Mouse (Mus musculus): ENCODE results near the gene Ror1.

Ror1 gene

GRCm38 (mm10) chr4:100165790-100166189 lies 70.2 kb downstream of the Ror1 start:
- DNase-seq (ENCODE audit: low spot score), result no peak

- no peak for DNase-seq (ENCODE audit: low spot score)
Observed at GRCm38 (mm10) chr4:100166871-100167270, 71.3 kb downstream of the Ror1 start.

- no peak for DNase-seq (ENCODE audit: low spot score)
Observed at GRCm38 (mm10) chr4:100169683-100170082, 74.1 kb downstream of the Ror1 start.

GRCm38 (mm10) chr4:100170161-100170650 lies 74.6 kb downstream of the Ror1 start:
- DNase-seq (ENCODE audit: low spot score), result no peak

- DNase-seq (ENCODE audit: low spot score), result no peak
Observed at GRCm38 (mm10) chr4:100170743-100171142, 75.2 kb downstream of the Ror1 start.

GRCm38 (mm10) chr4:100171483-100171898 lies 75.9 kb downstream of the Ror1 start:
- DNase-seq (ENCODE audit: low spot score), result no peak

GRCm38 (mm10) chr4:100175594-100175993 lies 80.0 kb downstream of the Ror1 start:
- no peak for DNase-seq (ENCODE audit: low spot score)

GRCm38 (mm10) chr4:100178316-100178715 lies 82.7 kb downstream of the Ror1 start:
- DNase-seq (ENCODE audit: low spot score), result no peak

- no peak for DNase-seq (ENCODE audit: low spot score)
Observed at GRCm38 (mm10) chr4:100181676-100182075, 86.1 kb downstream of the Ror1 start.

GRCm38 (mm10) chr4:100186781-100187180 lies 91.2 kb downstream of the Ror1 start:
- no peak for DNase-seq (ENCODE audit: low spot score)

- DNase-seq (ENCODE audit: low spot score), result no peak
Observed at GRCm38 (mm10) chr4:100187563-100188200, 92.1 kb downstream of the Ror1 start.

- no peak for DNase-seq (ENCODE audit: low spot score)
Observed at GRCm38 (mm10) chr4:100188201-100188699, 92.7 kb downstream of the Ror1 start.

GRCm38 (mm10) chr4:100191483-100191882 lies 95.9 kb downstream of the Ror1 start:
- DNase-seq (ENCODE audit: low spot score), result no peak

- no peak for DNase-seq (ENCODE audit: low spot score)
Observed at GRCm38 (mm10) chr4:100194136-100194535, 98.5 kb downstream of the Ror1 start.

GRCm38 (mm10) chr4:100196255-100196793 lies 100.7 kb downstream of the Ror1 start:
- DNase-seq (ENCODE audit: low spot score), result no peak

- DNase-seq (ENCODE audit: low spot score), result no peak
Observed at GRCm38 (mm10) chr4:100198275-100198674, 102.7 kb downstream of the Ror1 start.

- DNase-seq (ENCODE audit: low spot score), result no peak
Observed at GRCm38 (mm10) chr4:100201322-100201721, 105.7 kb downstream of the Ror1 start.

GRCm38 (mm10) chr4:100203066-100203465 lies 107.5 kb downstream of the Ror1 start:
- no peak for DNase-seq (ENCODE audit: low spot score)

GRCm38 (mm10) chr4:100203688-100204087 lies 108.1 kb downstream of the Ror1 start:
- no peak for DNase-seq (ENCODE audit: low spot score)

- no peak for DNase-seq (ENCODE audit: low spot score)
Observed at GRCm38 (mm10) chr4:100204381-100204780, 108.8 kb downstream of the Ror1 start.

- no peak for DNase-seq (ENCODE audit: low spot score)
Observed at GRCm38 (mm10) chr4:100208081-100208480, 112.5 kb downstream of the Ror1 start.

GRCm38 (mm10) chr4:100209106-100209505 lies 113.5 kb downstream of the Ror1 start:
- no peak for DNase-seq (ENCODE audit: low spot score)

- DNase-seq (ENCODE audit: low spot score), result no peak
Observed at GRCm38 (mm10) chr4:100211331-100211730, 115.7 kb downstream of the Ror1 start.

All from layer of hippocampus, adult 9-10 months (tissue).